Mouse (Mus musculus) midbrain, postnatal 0 days (tissue): Measurements from ENCODE around the gene Nr2f1. TPM values are rescaled to one million over a fixed set of nuclear protein-coding genes. Genes with fewer than 3 reads are reported as not detected.

Source experiments
- ATAC-seq: fragments of 200-750 bp; cut with Nextera tagmentation; 2 replicates; pipeline ENCODE4 v1.8.0; 2017; ENCODE audit warnings: moderate number of reproducible peaks, mild to moderate bottlenecking, moderate TSS enrichment, moderate library complexity; ENCODE audit not compliant: low FRiP score
- DNase-seq: peaks from one replicate; pipeline ENCODE4 v3.0.0-alpha.2; 2015; ENCODE audit warnings: low spot score
- H3K27ac ChIP-seq: fragments of 300-500 bp; sonication (generic); 2 replicates; pipeline ENCODE4 v1.5.1; 2014; ENCODE audit warnings: low read depth, mild to moderate bottlenecking, low read length, mixed read lengths
- H3K27me3 ChIP-seq: fragments of 300-500 bp; sonication (generic); 2 replicates; pipeline ENCODE4 v1.6.1; 2014; ENCODE audit warnings: low read length, control low read depth, mixed read lengths; ENCODE audit not compliant: insufficient read depth
- H3K36me3 ChIP-seq: fragments of 300-500 bp; sonication (generic); 2 replicates; pipeline ENCODE4 v1.6.1; 2014; ENCODE audit warnings: low read length, control low read depth, mixed read lengths; ENCODE audit not compliant: insufficient read depth
- H3K4me1 ChIP-seq: fragments of 300-500 bp; sonication (generic); 2 replicates; pipeline ENCODE4 v1.6.1; 2014; ENCODE audit warnings: mild to moderate bottlenecking, control low read depth, antibody characterized with exemption, low read length, mixed read lengths; ENCODE audit not compliant: insufficient read depth
- H3K4me2 ChIP-seq: fragments of 300-500 bp; sonication (generic); 2 replicates; pipeline ENCODE4 v1.6.1; 2014; ENCODE audit warnings: low read depth, mild to moderate bottlenecking, low read length, mixed read lengths; ENCODE audit not compliant: poor library complexity, severe bottlenecking
- H3K4me3 ChIP-seq: fragments of 300-500 bp; sonication (generic); 2 replicates; pipeline ENCODE4 v1.5.1; 2014; ENCODE audit warnings: low read depth, mild to moderate bottlenecking, low read length, moderate library complexity
- H3K9ac ChIP-seq: fragments of 300-500 bp; sonication (generic); replicated peaks from 2 replicates; pipeline ENCODE4 v1.6.1; 2014; ENCODE audit warnings: mild to moderate bottlenecking, low read length, moderate library complexity, mixed read lengths; ENCODE audit not compliant: poor library complexity, severe bottlenecking
- H3K9me3 ChIP-seq: fragments of 300-500 bp; sonication (generic); 2 replicates; pipeline ENCODE4 v1.6.1; 2016; ENCODE audit warnings: low read length, control low read depth
- CTCF ChIP-seq: IDR thresholded peaks from 2 replicates; pipeline ENCODE4 v1.5.1; 2016; ENCODE audit warnings: antibody characterized with exemption, mild to moderate bottlenecking
- WGBS: fragments of 180-500 bp; shearing (Covaris S2); extraction: QIAGEN DNeasy Blood & Tissue Kit; methylation state at CpG from one replicate; pipeline ENCODE4 v1.1.7; 2014; 5-methylcytosine and 5-hydroxymethylcytosine counted together
- polyA plus RNA-seq: library from polyadenylated mRNA; unstranded; fragments of >200 nt; fragmentation: Nextera tagmentation; extraction: Ambion mirVana; gene quantifications from 2 replicates; pipeline ENCODE4 v1.2.1, GENCODE M21; 2015
- total RNA-seq: library from RNA; depleted of rRNA; stranded (reverse); fragments of >200 nt; gene quantifications from 2 replicates; pipeline ENCODE4 v1.2.3, GENCODE M21; 2014; rRNA removed

Gene Nr2f1
- total and polyA plus RNA-seq, 2 experiments from 2014 or later, result 55.5 to 184 TPM

DNA sequence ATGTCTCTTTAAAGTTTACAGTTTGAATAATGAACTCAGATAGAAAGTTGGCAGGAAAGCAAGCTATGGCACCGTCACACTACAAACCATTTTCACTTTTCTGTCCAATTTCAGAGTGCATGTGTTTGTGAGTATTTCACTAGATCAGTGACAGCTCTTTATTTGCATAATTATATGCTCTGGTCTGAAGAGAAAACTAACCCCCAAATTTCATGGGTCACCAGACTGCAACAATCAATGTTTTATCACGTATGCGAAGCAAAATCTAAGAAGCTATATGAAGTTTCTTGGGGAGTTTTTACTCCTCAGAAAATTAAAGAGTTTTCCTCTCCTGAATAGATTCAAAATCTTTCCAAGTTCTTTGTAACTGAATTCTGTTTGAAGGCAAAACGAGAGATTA is 31.4 kb downstream of the Nr2f1 start:
- no peaks in the 10 kb centered on the region for H3K9me3 ChIP-seq
- no peak overlapping the region for H3K27ac ChIP-seq
- no peak for TF ChIP-seq CTCF
- no peak for DNase-seq
- no peaks in the 10 kb centered on the region for H3K4me1 ChIP-seq
- ATAC-seq, result no peak
- peaks cover 36% of the 10 kb centered on the region; the same call in 1 of the 2 replicates for H3K27me3 ChIP-seq
- no peaks in the 10 kb centered on the region for H3K36me3 ChIP-seq
- whole genome bisulfite sequencing, result 48% methylated on average over 4 of the region's 4 CpGs
- H3K9ac ChIP-seq, result no peak overlapping the region
- H3K4me3 ChIP-seq, result no peak overlapping the region
- no peak overlapping the region for H3K4me2 ChIP-seq

DNA sequence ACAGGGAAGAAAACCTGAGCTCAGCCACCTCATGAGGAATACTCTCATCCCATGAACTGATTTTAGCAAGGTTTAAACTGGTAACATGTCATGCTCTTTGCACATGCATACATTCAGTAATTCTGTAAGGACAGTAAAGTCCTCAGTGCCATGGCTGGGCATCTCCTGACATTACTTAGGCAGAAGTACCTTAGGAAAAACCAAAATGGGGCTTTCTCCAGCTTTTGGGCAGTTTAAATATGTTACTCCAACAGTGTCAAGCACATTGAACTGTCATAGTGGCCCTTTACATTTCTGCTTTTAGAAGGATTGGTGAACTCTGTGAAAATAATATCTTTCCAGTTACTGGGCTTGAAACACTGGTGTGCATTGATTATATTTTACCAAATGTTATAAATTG is 34.6 kb downstream of the Nr2f1 start:
- peaks cover 3% of the 10 kb centered on the region; the same call in 1 of the 2 replicates for H3K4me1 ChIP-seq
- no peak overlapping the region for H3K4me3 ChIP-seq
- no peak overlapping the region for H3K9ac ChIP-seq
- DNase-seq (no peak), ATAC-seq (no peak)
- no peak overlapping the region for H3K27ac ChIP-seq
- H3K4me2 ChIP-seq, result no peak overlapping the region
- H3K36me3 ChIP-seq, result no peaks in the 10 kb centered on the region
- peaks cover 26% of the 10 kb centered on the region; the same call in 1 of the 2 replicates for H3K27me3 ChIP-seq
- no peaks in the 10 kb centered on the region for H3K9me3 ChIP-seq
- TF ChIP-seq CTCF, result no peak

DNA sequence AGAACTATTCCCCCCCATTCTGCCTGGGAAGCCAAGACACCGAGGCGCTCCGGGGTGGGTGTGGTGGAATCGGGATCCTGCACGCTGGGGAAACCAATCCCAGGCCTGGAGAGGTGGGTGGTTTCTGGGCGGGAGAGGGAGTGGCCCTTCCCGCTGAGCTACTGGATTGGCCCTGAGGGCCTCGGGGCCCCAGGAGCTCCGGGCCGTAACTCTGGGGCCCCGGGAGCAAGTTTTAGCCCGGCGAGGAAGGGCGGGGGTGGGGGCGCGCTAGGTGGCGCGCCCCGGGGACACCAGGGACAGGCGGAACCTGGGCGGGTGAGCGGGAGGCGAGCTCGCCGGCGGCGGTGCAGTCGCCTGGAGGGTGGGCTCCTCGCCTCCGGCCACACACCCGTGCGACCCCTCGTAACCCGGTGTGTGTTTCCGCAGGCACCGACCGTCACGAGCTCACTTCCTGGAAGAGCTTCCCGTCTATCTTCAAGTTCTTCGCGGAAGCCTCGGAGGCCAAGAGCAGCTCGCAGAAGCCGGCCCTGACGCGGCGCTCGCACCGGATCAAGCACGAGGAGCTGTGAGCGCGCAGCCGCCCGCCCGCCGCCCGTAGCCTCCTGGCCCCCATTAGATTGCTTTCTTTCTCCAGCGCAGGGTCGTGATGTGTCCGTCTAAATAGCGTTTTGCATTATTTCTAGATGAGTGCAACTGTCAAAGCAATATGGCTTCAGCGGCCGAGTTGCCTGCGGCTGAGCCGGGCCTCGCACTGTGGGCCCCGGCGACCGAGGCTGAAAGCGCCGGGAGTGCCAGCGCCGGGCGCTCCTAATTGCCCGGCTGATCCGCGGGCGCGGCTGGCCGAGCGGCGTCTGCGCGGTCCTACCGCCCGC is 36.2 kb downstream of the Nr2f1 start:
- Histone ChIP-seq H3K4me2 (peak overlapping the region; percentile 95), H3K9ac (peak overlapping the region; percentile 66), H3K36me3 (no peaks in the 10 kb centered on the region), H3K4me1 (peaks cover 3% of the 10 kb centered on the region; the same call in 1 of the 2 replicates), H3K27me3 (peaks cover 18% of the 10 kb centered on the region; the same call in 1 of the 2 replicates), H3K9me3 (no peaks in the 10 kb centered on the region), H3K4me3 (peak overlapping the region; percentile 63), H3K27ac (peak overlapping the region; percentile 85)
- peak; percentile 87 for ATAC-seq
- peak; percentile 86 for DNase-seq
- TF ChIP-seq CTCF, result peak; percentile 49
- under 1% methylated on average over 80 of the region's 86 CpGs for WGBS

DNA sequence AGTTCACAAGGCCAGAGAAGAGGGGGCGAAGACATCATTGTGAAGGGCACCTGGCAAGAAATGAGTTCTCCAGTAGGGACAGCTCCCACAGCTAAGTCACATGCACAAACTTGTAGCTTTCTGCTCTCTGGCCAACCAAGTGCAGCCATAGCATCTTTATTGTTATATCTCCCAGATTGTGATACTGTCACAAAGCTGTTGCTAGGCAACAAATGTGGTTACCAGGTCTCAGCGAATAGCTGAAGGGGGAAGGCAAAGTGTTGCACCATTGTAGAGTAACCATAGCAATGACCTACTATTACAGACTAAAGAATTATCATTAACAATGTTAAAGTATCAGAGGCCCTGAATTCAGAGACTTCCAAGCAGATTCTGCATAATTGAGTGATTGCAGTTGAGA is 37.4 kb downstream of the Nr2f1 start:
- no peaks in the 10 kb centered on the region for H3K36me3 ChIP-seq
- TF ChIP-seq CTCF, result no peak
- no peak overlapping the region for H3K4me3 ChIP-seq
- peak overlapping the region; percentile 7; the same call in 1 of the 2 replicates for H3K27ac ChIP-seq
- DNase-seq (peak; percentile 84), ATAC-seq (peak; percentile 84)
- peaks cover 3% of the 10 kb centered on the region; the same call in 1 of the 2 replicates for H3K4me1 ChIP-seq
- 30% methylated on average over 2 of the region's 2 CpGs for WGBS
- no peak overlapping the region for H3K4me2 ChIP-seq
- no peak overlapping the region for H3K9ac ChIP-seq
- no peaks in the 10 kb centered on the region for H3K9me3 ChIP-seq
- H3K27me3 ChIP-seq, result 0 out of 2 replicates have a peak, but pooled peaks cover 14% of the 10 kb centered on the region

DNA sequence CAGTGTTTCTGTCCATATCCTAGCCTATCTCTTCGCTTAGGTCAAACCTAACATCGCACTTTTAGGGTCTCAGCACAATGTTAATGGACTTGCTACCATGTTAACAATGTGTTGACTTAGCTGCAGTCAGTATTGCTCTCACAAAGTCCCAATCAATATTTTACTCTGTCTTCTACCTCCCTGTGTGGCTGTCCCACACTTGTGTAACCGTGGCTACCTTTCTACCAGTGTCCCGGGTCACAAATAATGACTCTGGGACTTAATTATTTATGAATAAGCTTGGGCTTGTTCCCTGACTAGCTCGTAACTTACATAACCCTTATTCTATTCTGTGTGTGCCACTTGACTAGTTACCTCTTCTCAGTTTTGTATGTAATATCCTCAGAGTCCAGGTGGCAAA is 42.1 kb downstream of the Nr2f1 start:
- no peaks in the 10 kb centered on the region for H3K27me3 ChIP-seq

More for the DNA sequence above, 42.1 kb downstream of the Nr2f1 start:
- H3K4me3 ChIP-seq, result no peak overlapping the region
- no peak overlapping the region for H3K4me2 ChIP-seq
- no peak for DNase-seq
- H3K27ac ChIP-seq, result no peak overlapping the region
- peaks cover 3% of the 10 kb centered on the region; the same call in 1 of the 2 replicates for H3K4me1 ChIP-seq
- H3K36me3 ChIP-seq, result no peaks in the 10 kb centered on the region
- no peak overlapping the region for H3K9ac ChIP-seq
- TF ChIP-seq CTCF, result no peak
- H3K9me3 ChIP-seq, result no peaks in the 10 kb centered on the region
- ATAC-seq, result no peak
- WGBS, result 90% methylated on average over 5 of the region's 5 CpGs

Other genes starting within 250 kb of the Nr2f1 start
- gene Pou5f2, start 174.9 kb downstream of the Nr2f1 start, total RNA-seq, result 0.61 and 1.7 TPM in 2 replicates
- 0.36 and 0.43 TPM in 2 replicates for gene Pou5f2, start 174.9 kb downstream of the Nr2f1 start, polyA plus RNA-seq